Mouse (Mus musculus): ENCODE measurements around the gene Kif6. TPM values are rescaled to one million over a fixed set of nuclear protein-coding genes. Genes with fewer than 3 reads are reported as not detected.

Kif6 gene
- polyA plus RNA-seq, 1 experiment from 2014 or later: 1.5 TPM

GRCm38 (mm10) chr17:49951491-49951855, 336.5 kb downstream of the Kif6 start:
- Histone ChIP-seq H3K4me2 (replicated peaks; ENCODE audit: low read depth, low read length) (peak overlapping the region; percentile 54), H3K36me3 (ENCODE audit: insufficient read depth, low read length) (no peaks in the 10 kb centered on the region), H3K9me3 (ENCODE audit: low read length) (no peaks in the 10 kb centered on the region), H3K9ac (replicated peaks; ENCODE audit: low read depth) (no peak overlapping the region), H3K4me3 (ENCODE audit: low read depth, low read length) (no peak overlapping the region), H3K4me1 (ENCODE audit: insufficient read depth, low read depth, low read length) (peaks cover 4% of the 10 kb centered on the region; the same call in 1 of the 2 replicates), H3K27ac (ENCODE audit: low read length) (no peak overlapping the region), H3K27me3 (replicated peaks; ENCODE audit: insufficient read depth, low read length) (no peaks in the 10 kb centered on the region)
- 7% methylated on average over 7 of the region's 7 CpGs for WGBS
- DNase-seq (ENCODE audit: low spot score) (peak; percentile 79), ATAC-seq (peak; percentile 30)
- TF ChIP-seq EP300 (IDR thresholded peaks at IDR 0.05) (no peak), CTCF (IDR thresholded peaks at IDR 0.05) (peak; percentile 74)

GRCm38 (mm10) chr17:49951856-49952607, 337.1 kb downstream of the Kif6 start:
- DNase-seq (ENCODE audit: low spot score): peak; percentile 52
- H3K27me3 ChIP-seq (replicated peaks; ENCODE audit: insufficient read depth, low read length): no peaks in the 10 kb centered on the region
- WGBS: 29% methylated on average over 22 of the region's 22 CpGs
- no peak for TF ChIP-seq EP300 (IDR thresholded peaks at IDR 0.05)
- TF ChIP-seq CTCF (IDR thresholded peaks at IDR 0.05): no peak
- no peaks in the 10 kb centered on the region for H3K36me3 ChIP-seq (ENCODE audit: insufficient read depth, low read length)
- H3K4me1 ChIP-seq (ENCODE audit: insufficient read depth, low read depth, low read length): peaks cover 4% of the 10 kb centered on the region; the same call in 1 of the 2 replicates
- H3K4me2 ChIP-seq (replicated peaks; ENCODE audit: low read depth, low read length): peak overlapping the region; percentile 54
- H3K4me3 ChIP-seq (ENCODE audit: low read depth, low read length): peak overlapping the region; percentile 19; the same call in 1 of the 2 replicates
- no peak overlapping the region for H3K9ac ChIP-seq (replicated peaks; ENCODE audit: low read depth)
- peak; percentile 58 for ATAC-seq
- no peaks in the 10 kb centered on the region for H3K9me3 ChIP-seq (ENCODE audit: low read length)
- H3K27ac ChIP-seq (ENCODE audit: low read length): no peak overlapping the region

- ATAC-seq (no peak), DNase-seq (ENCODE audit: low spot score) (no peak)
- no peaks in the 10 kb centered on the region for H3K9me3 ChIP-seq (ENCODE audit: low read length)
- H3K4me3 ChIP-seq (ENCODE audit: low read depth, low read length): no peak overlapping the region
- H3K4me1 ChIP-seq (ENCODE audit: insufficient read depth, low read depth, low read length): no peaks in the 10 kb centered on the region
- H3K36me3 ChIP-seq (ENCODE audit: insufficient read depth, low read length): no peaks in the 10 kb centered on the region
- H3K27me3 ChIP-seq (replicated peaks; ENCODE audit: insufficient read depth, low read length): no peaks in the 10 kb centered on the region
- no peak overlapping the region for H3K27ac ChIP-seq (ENCODE audit: low read length)
- H3K4me2 ChIP-seq (replicated peaks; ENCODE audit: low read depth, low read length): no peak overlapping the region
- TF ChIP-seq CTCF (IDR thresholded peaks at IDR 0.05): no peak
- no peak for TF ChIP-seq EP300 (IDR thresholded peaks at IDR 0.05)
- H3K9ac ChIP-seq (replicated peaks; ENCODE audit: low read depth): no peak overlapping the region
These were observed 344.1 kb downstream of the Kif6 start for GRCm38 (mm10) chr17:49959021-49959420.

Other genes with a start within 250 kb of the Kif6 start
- gene Mocs1, start 186.8 kb upstream of the Kif6 start, polyA plus RNA-seq (2015; fragmentation: Nextera tagmentation; extraction: Ambion mirVana): 5.4 and 7.2 TPM in 2 replicates
- 4.6 and 6.6 TPM in 2 replicates for gene Daam2, start 50.8 kb upstream of the Kif6 start, polyA plus RNA-seq (2015; fragmentation: Nextera tagmentation; extraction: Ambion mirVana)

Data from lung, postnatal 0 days (tissue).